Mouse (Mus musculus) midbrain, embryonic 12.5 days (tissue): ENCODE data around the gene Scn5a. TPM values are rescaled to one million over a fixed set of nuclear protein-coding genes. Genes with fewer than 3 reads are reported as not detected.
A peak's percentile ranks its signal among the peaks of the same experiment; 100 is the strongest.

Experiments
- ATAC-seq: fragments of 200-750 bp; cut with Nextera tagmentation; 2 replicates; pipeline ENCODE4 v1.8.0; 2017; ENCODE audit warnings: low read depth, moderate TSS enrichment, moderate library complexity; ENCODE audit not compliant: low FRiP score
- H3K27ac ChIP-seq: fragments of 300-500 bp; sonication (generic); replicated peaks from 2 replicates; pipeline ENCODE4 v1.5.1; 2016; ENCODE audit warnings: mild to moderate bottlenecking
- H3K27me3 ChIP-seq: fragments of 300-500 bp; sonication (generic); 2 replicates; pipeline ENCODE4 v1.6.1; 2016; ENCODE audit warnings: mild to moderate bottlenecking
- H3K36me3 ChIP-seq: fragments of 300-500 bp; sonication (generic); 2 replicates; pipeline ENCODE4 v1.6.1; 2016
- H3K4me1 ChIP-seq: fragments of 300-500 bp; sonication (generic); 2 replicates; pipeline ENCODE4 v1.6.1; 2016
- H3K4me2 ChIP-seq: fragments of 300-500 bp; sonication (generic); replicated peaks from 2 replicates; pipeline ENCODE4 v1.6.1; 2016; ENCODE audit warnings: mild to moderate bottlenecking, moderate library complexity
- H3K4me3 ChIP-seq: fragments of 300-500 bp; sonication (generic); 2 replicates; pipeline ENCODE4 v1.5.1; 2016; ENCODE audit warnings: mild to moderate bottlenecking
- H3K9ac ChIP-seq: fragments of 300-500 bp; sonication (generic); replicated peaks from 2 replicates; pipeline ENCODE4 v1.6.1; 2016; ENCODE audit warnings: mild to moderate bottlenecking, moderate library complexity
- H3K9me3 ChIP-seq: fragments of 300-500 bp; sonication (generic); 2 replicates; pipeline ENCODE4 v1.6.1; 2016; ENCODE audit warnings: mild to moderate bottlenecking
- WGBS: fragments of 180-500 bp; shearing (Covaris S2); methylation state at CpG from one replicate; pipeline ENCODE4 v1.1.7; 2016; 5-methylcytosine and 5-hydroxymethylcytosine counted together
- polyA plus RNA-seq: library from polyadenylated mRNA; unstranded; fragments of >200 nt; fragmentation: Nextera tagmentation; extraction: Ambion mirVana; gene quantifications from 2 replicates; pipeline ENCODE4 v1.2.1, GENCODE M21; 2016

Scn5a gene
- polyA plus RNA-seq, 1 experiment from 2014 or later: 0.18 TPM

- Histone ChIP-seq H3K4me2 (no peak overlapping the region), H3K9ac (no peak overlapping the region), H3K4me3 (no peak overlapping the region), H3K36me3 (no peaks in the 10 kb centered on the region), H3K27me3 (peaks cover 43% of the 10 kb centered on the region), H3K27ac (no peak overlapping the region), H3K9me3 (no peaks in the 10 kb centered on the region), H3K4me1 (no peaks in the 10 kb centered on the region)
- ATAC-seq: no peak
- 92% methylated on average over 15 of the region's 15 CpGs for WGBS
Measured at GRCm38 (mm10) chr9:119497546-119498246, 81.1 kb downstream of the Scn5a start.

- Histone ChIP-seq H3K9me3 (no peaks in the 10 kb centered on the region), H3K4me3 (no peak overlapping the region), H3K27ac (no peak overlapping the region), H3K4me1 (no peaks in the 10 kb centered on the region), H3K27me3 (peaks cover 42% of the 10 kb centered on the region), H3K36me3 (no peaks in the 10 kb centered on the region), H3K4me2 (no peak overlapping the region), H3K9ac (no peak overlapping the region)
- ATAC-seq: no peak
- WGBS: 78% methylated on average over 5 of the region's 5 CpGs
Measured at GRCm38 (mm10) chr9:119496960-119497359, 81.9 kb downstream of the Scn5a start.

DNA sequence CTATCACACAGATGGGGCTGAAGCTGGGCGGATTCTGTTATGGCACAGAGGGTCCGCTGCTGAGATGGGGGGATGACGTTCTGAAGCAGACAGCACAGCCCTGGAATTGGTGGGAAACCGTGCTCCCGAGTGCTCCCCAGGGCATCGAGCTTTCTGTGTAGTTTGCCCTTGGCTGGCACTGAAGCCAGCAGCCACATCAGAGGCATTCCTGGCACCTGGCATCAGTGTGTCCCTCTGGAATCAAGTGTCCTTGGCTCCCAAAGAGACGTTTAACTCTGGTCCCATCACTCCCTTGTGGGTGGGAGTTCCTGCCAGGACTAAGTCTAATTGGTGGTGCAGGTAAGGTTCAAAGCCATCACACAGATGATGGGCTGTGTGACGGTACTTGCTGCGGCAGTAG is 82.5 kb downstream of the Scn5a start:
- Histone ChIP-seq H3K4me2 (no peak overlapping the region), H3K9me3 (no peaks in the 10 kb centered on the region), H3K36me3 (no peaks in the 10 kb centered on the region), H3K4me3 (no peak overlapping the region), H3K27ac (no peak overlapping the region), H3K9ac (no peak overlapping the region), H3K27me3 (peaks cover 36% of the 10 kb centered on the region), H3K4me1 (no peaks in the 10 kb centered on the region)
- WGBS: 87% methylated on average over 9 of the region's 9 CpGs
- ATAC-seq: no peak

GRCm38 (mm10) chr9:119484868-119485267 is 93.9 kb downstream of the Scn5a start:
- Histone ChIP-seq H3K9ac (no peak overlapping the region), H3K27ac (no peak overlapping the region), H3K9me3 (no peaks in the 10 kb centered on the region), H3K4me1 (peaks cover 6% of the 10 kb centered on the region; the same call in 1 of the 2 replicates), H3K36me3 (no peaks in the 10 kb centered on the region), H3K27me3 (no peaks in the 10 kb centered on the region), H3K4me2 (no peak overlapping the region), H3K4me3 (no peak overlapping the region)
- no peak for ATAC-seq
- 91% methylated on average over 13 of the region's 13 CpGs for WGBS

DNA sequence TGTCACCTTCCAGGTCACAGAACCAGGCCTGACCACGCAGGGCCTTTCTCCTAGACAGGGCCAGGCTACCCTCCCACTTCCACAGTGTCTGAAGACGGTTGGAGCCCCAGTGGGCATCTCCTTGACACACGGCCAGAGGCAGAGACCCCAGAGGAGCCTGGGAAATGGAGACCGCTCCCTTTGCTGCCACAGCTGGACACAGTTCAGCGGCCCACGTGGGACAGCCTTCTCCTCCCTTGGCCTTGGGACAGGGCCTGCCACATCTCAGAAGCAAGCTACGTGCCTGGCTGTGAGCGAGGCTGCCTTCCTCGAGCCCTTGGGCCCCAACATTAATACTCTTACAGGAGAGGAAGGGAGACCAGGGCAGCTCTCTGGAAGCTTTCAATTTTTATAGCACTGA is 94.4 kb downstream of the Scn5a start:
- Histone ChIP-seq H3K4me2 (no peak overlapping the region), H3K27ac (no peak overlapping the region), H3K36me3 (no peaks in the 10 kb centered on the region), H3K9me3 (no peaks in the 10 kb centered on the region), H3K9ac (no peak overlapping the region), H3K4me1 (peaks cover 6% of the 10 kb centered on the region; the same call in 1 of the 2 replicates), H3K27me3 (0 out of 2 replicates have a peak, but pooled peaks cover under 1% of the 10 kb centered on the region), H3K4me3 (no peak overlapping the region)
- peak; percentile 38; the same call in 1 of the 2 replicates for ATAC-seq
- 59% methylated on average over 9 of the region's 9 CpGs for WGBS

DNA sequence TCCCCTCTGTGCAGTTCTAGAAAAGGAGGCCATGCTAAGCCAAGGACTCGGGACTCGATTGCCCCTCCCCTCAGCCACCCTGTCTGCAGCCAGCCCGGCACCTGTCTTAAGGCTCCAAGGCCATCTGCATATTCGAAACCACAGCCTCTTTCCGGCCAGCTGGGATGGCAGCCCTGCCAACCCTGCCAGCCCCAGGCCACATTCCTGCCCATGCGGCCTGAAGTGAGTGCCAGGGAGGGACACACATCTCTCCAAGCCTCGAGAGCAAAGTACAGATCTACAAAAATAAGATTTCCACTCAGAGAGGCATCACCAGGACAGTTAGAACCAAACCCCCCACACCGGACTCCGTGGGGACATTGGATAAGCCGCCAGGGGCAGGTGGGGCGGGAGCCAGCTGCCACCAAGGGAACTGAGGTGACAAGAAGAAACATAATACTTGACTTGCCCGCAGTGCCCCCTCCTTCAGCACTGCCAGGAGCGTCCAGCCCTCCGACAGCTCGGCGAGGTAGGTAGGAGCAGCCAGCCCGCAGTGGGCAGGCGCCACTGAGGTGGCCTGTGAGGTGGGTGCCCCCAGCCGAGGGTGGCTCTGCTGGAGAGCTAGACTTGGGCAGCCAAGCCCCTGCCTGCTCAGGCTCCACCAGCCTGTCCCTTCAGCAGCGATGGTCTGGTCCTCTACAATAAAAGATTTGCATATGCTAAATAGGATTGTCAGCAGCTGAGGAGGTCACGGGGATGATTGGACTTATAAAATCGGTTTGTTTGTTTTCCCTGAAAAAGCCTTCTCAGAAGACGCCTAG is 95.1 kb downstream of the Scn5a start:
- H3K36me3 ChIP-seq: no peaks in the 10 kb centered on the region
- ATAC-seq: 0 out of 2 replicates have a peak, but pooled peaks have one; percentile 12
- WGBS: 48% methylated on average over 23 of the region's 23 CpGs
- no peak overlapping the region for H3K9ac ChIP-seq
- no peak overlapping the region for H3K4me3 ChIP-seq
- H3K27ac ChIP-seq: no peak overlapping the region
- H3K4me1 ChIP-seq: peaks cover 6% of the 10 kb centered on the region; the same call in 1 of the 2 replicates
- H3K4me2 ChIP-seq: no peak overlapping the region
- H3K9me3 ChIP-seq: no peaks in the 10 kb centered on the region
- H3K27me3 ChIP-seq: 0 out of 2 replicates have a peak, but pooled peaks cover 7% of the 10 kb centered on the region

DNA sequence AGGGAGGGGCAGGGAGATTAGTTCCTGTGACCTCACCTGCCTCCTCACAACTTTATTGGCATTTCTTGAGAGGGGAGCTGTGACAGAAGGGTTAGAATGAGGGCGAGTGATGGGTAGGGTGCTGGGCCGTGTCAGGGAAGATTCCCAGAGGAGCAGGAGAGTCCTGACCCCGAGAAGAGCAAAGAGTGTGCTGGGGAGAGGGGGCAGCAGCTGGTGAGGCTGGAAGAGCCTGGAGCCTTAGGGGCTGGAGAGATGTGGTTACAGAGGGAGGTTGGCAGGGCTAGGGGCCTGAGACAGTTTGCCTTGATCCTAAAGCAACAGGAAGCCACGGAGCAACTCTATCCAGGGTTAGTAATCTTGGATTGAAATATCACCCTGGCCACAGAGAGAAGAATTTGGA is 97.2 kb downstream of the Scn5a start:
- Histone ChIP-seq H3K9ac (no peak overlapping the region), H3K36me3 (no peaks in the 10 kb centered on the region), H3K4me3 (no peak overlapping the region), H3K27ac (no peak overlapping the region), H3K4me1 (peaks cover 6% of the 10 kb centered on the region; the same call in 1 of the 2 replicates), H3K9me3 (no peaks in the 10 kb centered on the region), H3K27me3 (peaks cover 19% of the 10 kb centered on the region), H3K4me2 (no peak overlapping the region)
- WGBS: 91% methylated on average over 4 of the region's 4 CpGs
- ATAC-seq: no peak

- H3K9ac ChIP-seq: no peak overlapping the region
- H3K36me3 ChIP-seq: no peaks in the 10 kb centered on the region
- H3K27me3 ChIP-seq: peaks cover 30% of the 10 kb centered on the region
- H3K4me3 ChIP-seq: no peak overlapping the region
- 76% methylated on average over 8 of the region's 8 CpGs for WGBS
- H3K4me1 ChIP-seq: peaks cover 9% of the 10 kb centered on the region; the same call in 1 of the 2 replicates
- no peaks in the 10 kb centered on the region for H3K9me3 ChIP-seq
- no peak for ATAC-seq
- H3K27ac ChIP-seq: no peak overlapping the region
- no peak overlapping the region for H3K4me2 ChIP-seq
Measured at GRCm38 (mm10) chr9:119479297-119479696, 99.5 kb downstream of the Scn5a start.

DNA sequence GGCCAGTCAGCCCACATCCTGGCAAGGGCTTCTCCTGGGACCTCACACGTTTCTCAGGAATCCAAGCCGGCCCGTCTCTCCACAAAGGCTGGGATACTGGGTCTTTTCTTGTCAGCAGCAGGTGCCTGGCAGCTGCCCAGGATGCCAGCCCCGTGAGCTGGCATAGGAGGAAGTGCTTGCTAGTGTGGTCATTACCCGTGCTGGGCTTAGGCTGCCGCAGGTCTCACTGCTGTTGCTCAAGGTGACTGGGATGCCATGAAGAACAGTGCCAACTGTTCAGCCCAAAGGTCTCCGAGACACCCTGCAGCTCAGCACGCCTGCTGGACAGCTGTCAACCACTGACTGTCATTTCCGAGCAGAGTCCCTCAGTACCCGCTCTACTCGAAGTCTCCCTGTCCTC is 100.5 kb downstream of the Scn5a start:
- Histone ChIP-seq H3K4me2 (no peak overlapping the region), H3K27ac (no peak overlapping the region), H3K4me1 (0 out of 2 replicates have a peak, but pooled peaks cover 4% of the 10 kb centered on the region), H3K36me3 (no peaks in the 10 kb centered on the region), H3K9ac (no peak overlapping the region), H3K4me3 (no peak overlapping the region), H3K27me3 (peaks cover 30% of the 10 kb centered on the region), H3K9me3 (no peaks in the 10 kb centered on the region)
- ATAC-seq: no peak
- 89% methylated on average over 11 of the region's 11 CpGs for WGBS

- H3K4me1 ChIP-seq: 0 out of 2 replicates have a peak, but pooled peaks cover 4% of the 10 kb centered on the region
- no peak overlapping the region for H3K4me3 ChIP-seq
- WGBS: 66% methylated on average over 6 of the region's 6 CpGs
- H3K9ac ChIP-seq: no peak overlapping the region
- no peak overlapping the region for H3K27ac ChIP-seq
- no peaks in the 10 kb centered on the region for H3K9me3 ChIP-seq
- ATAC-seq: no peak
- H3K36me3 ChIP-seq: no peaks in the 10 kb centered on the region
- no peak overlapping the region for H3K4me2 ChIP-seq
- peaks cover 30% of the 10 kb centered on the region for H3K27me3 ChIP-seq
Measured at GRCm38 (mm10) chr9:119477754-119478153, 101.1 kb downstream of the Scn5a start.

- Histone ChIP-seq H3K4me2 (no peak overlapping the region), H3K9me3 (no peaks in the 10 kb centered on the region), H3K27ac (no peak overlapping the region), H3K4me3 (no peak overlapping the region), H3K27me3 (peaks cover 30% of the 10 kb centered on the region), H3K36me3 (0 out of 2 replicates have a peak, but pooled peaks cover 3% of the 10 kb centered on the region), H3K4me1 (0 out of 2 replicates have a peak, but pooled peaks cover 4% of the 10 kb centered on the region), H3K9ac (no peak overlapping the region)
- WGBS: 68% methylated on average over 15 of the region's 15 CpGs
- no peak for ATAC-seq
Measured at GRCm38 (mm10) chr9:119474717-119475611, 103.9 kb downstream of the Scn5a start.
